Mouse (Mus musculus) E14TG2a.4 (cell line): ENCODE results near the gene Tmem175.

Experiments used
- H3K27me3 ChIP-seq: 2 replicates; pipeline ENCODE4 v1.6.1; 2014; ENCODE audit warnings: low read length, control low read depth; ENCODE audit not compliant: insufficient read depth
- H3K36me3 ChIP-seq: 2 replicates; pipeline ENCODE4 v1.6.1; 2014; ENCODE audit warnings: low read length, control low read depth; ENCODE audit not compliant: insufficient read depth
- H3K4me1 ChIP-seq: replicated peaks from 2 replicates; pipeline ENCODE4 v1.6.1; 2014; ENCODE audit warnings: low read depth, low read length, control low read depth
- H3K4me3 ChIP-seq: replicated peaks from 2 replicates; pipeline ENCODE4 v1.5.1; 2014; ENCODE audit warnings: mild to moderate bottlenecking, low read length
- H3K9me3 ChIP-seq: 2 replicates; pipeline ENCODE4 v1.6.1; 2014; ENCODE audit warnings: low read length, control low read depth
- CTCF ChIP-seq: conservative IDR thresholded peaks from 2 replicates; pipeline ENCODE4 v1.5.1; 2014; ENCODE audit warnings: low read length
- NANOG ChIP-seq: IDR thresholded peaks from 2 replicates; pipeline ENCODE4 v1.6.1; 2014; ENCODE audit warnings: borderline replicate concordance, low read length, mixed read lengths
- POU5F1 ChIP-seq: IDR thresholded peaks from 2 replicates; pipeline ENCODE4 v1.6.1; 2014; ENCODE audit warnings: low read length, borderline replicate concordance

Tmem175 gene

DNA sequence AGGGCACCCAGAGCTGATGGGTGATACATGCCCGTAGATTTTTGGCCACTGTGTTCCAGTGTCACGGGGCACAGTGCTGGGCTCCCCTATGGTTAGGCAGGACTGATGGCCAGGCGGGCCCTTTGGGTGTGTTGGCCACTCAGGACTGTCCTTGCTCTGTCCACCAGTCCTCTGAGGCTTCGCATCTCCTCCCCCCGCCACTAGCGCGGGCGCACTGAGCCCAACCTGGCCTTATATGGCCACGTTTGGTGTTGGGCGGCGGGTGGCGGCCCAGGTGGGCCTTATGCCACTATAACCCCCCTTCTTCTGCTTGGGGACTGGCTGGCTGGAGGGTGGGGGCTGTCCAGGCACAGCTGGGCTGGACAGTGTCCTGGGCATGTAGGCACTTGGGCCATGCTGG is 66.3 kb downstream of the Tmem175 start:
- peaks cover 53% of the 10 kb centered on the region for H3K27me3 ChIP-seq
- peaks cover 48% of the 10 kb centered on the region for H3K4me1 ChIP-seq
- no peaks in the 10 kb centered on the region for H3K9me3 ChIP-seq
- H3K4me3 ChIP-seq, result peak overlapping the region; percentile 86
- TF ChIP-seq POU5F1 (no peak), CTCF (no peak), NANOG (no peak)
- H3K36me3 ChIP-seq, result no peaks in the 10 kb centered on the region

DNA sequence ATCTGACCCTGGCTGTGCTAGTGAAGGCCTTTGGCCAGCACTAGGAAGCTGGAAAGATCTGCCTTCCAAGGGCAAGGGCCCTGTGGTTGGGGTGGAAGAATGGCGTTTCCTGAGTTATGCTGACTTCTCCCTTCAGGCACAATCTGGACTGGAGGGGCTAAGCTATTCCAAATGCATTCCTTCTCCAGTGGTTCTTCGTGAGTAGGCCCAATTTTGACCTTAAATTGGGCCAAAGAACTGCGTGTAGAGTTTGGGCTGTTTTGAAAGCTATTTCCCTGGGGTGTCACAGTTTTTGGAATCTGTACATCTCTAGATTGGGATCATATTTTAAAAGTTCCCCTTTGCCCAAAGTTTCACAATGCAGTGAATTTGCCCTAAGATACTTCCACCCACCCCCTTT is 67.0 kb downstream of the Tmem175 start:
- Histone ChIP-seq H3K27me3 (peaks cover 48% of the 10 kb centered on the region), H3K4me3 (no peak overlapping the region), H3K9me3 (no peaks in the 10 kb centered on the region), H3K4me1 (peaks cover 55% of the 10 kb centered on the region), H3K36me3 (no peaks in the 10 kb centered on the region)
- TF ChIP-seq POU5F1 (no peak), NANOG (no peak), CTCF (no peak)

DNA sequence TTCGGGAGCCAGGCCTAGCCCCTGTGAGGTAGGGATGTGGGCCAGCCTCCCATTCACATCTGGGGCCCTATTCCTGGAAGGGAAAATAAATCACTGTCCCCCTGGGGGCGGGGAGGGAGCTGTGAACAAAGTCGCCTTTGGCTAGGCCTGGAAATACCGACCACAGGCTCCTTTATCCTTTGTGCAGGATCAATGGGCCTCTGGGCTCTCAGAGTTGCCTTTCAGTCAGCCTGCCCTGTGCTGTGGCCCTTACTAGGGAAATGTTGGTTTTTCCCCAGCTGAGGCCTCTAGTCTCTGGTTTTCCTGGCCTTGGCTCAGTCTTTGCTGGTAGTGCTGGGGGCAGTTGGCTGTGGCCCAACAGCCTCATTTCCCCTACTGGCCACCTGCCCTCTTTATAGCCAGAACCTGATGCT is 67.8 kb downstream of the Tmem175 start:
- no peak for TF ChIP-seq POU5F1
- TF ChIP-seq NANOG, result no peak
- peaks cover 50% of the 10 kb centered on the region for H3K4me1 ChIP-seq
- H3K36me3 ChIP-seq, result no peaks in the 10 kb centered on the region
- H3K27me3 ChIP-seq, result peaks cover 41% of the 10 kb centered on the region
- no peak overlapping the region for H3K4me3 ChIP-seq
- H3K9me3 ChIP-seq, result no peaks in the 10 kb centered on the region
